Mouse (Mus musculus): ENCODE data around the gene Dpy19l3. TPM values are rescaled to one million over a fixed set of nuclear protein-coding genes. Genes with fewer than 3 reads are reported as not detected.

The Dpy19l3 gene
- polyA plus RNA-seq, 1 experiment from 2014 or later = 21.1 TPM

DNA sequence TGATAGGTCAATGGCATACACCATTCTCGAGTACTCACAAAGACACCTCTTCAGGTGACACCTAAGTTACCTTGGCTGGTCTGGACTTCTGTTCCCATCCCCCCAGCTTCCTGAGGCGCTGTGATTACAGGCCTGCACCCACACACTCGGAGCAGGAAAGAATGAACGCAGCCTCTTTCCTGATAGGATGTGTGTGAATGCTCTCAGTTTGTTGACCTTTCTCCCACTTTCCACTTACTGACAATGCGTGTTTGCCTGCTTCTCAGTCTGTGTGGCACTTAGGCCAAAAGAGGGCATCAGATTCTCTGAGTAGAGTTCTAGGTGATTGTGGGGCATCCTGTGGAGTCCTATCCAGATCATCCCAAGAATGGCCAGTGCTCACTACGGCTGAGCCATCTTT, 114.2 kb downstream of the Dpy19l3 start:
- H3K4me3 ChIP-seq (replicated peaks; ENCODE audit: low read length) = no peak overlapping the region
- H3K9ac ChIP-seq (ENCODE audit: low read length) = no peak overlapping the region
- ATAC-seq (ENCODE audit: insufficient read depth, low FRiP score) = no peak
- H3K9me3 ChIP-seq (replicated peaks; ENCODE audit: control insufficient read depth, low read length) = no peaks in the 10 kb centered on the region
- WGBS = 69% methylated on average over 6 of the region's 6 CpGs
- H3K4me1 ChIP-seq (ENCODE audit: control insufficient read depth, insufficient read depth, low read length) = no peaks in the 10 kb centered on the region
- no peak overlapping the region for H3K27ac ChIP-seq (ENCODE audit: low read length)
- peaks cover 16% of the 10 kb centered on the region for H3K36me3 ChIP-seq (ENCODE audit: control insufficient read depth, insufficient read depth, low read length)
- H3K4me2 ChIP-seq (ENCODE audit: low read depth, low read length) = no peak overlapping the region
- no peaks in the 10 kb centered on the region for H3K27me3 ChIP-seq (ENCODE audit: control insufficient read depth, insufficient read depth, low read length)

DNA sequence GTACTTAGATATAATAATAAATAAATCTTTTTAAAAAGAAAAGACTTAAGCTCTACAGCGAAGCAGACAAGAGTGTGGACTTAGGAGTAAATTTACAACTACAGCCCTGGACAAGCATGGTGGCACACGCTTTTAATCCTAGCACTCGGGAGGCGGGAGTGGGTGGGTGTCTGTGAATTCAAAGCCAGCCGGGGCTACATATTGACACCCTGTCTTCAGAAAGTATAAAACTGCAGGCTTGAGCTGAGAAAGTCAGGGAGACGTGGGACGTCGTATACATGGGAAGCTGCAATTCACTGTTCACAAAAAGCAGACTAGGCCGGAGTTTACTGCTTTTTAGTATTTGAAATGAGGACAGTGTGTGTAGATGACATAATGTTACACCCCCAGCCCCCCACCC, 117.4 kb downstream of the Dpy19l3 start:
- no peak overlapping the region for H3K4me2 ChIP-seq (ENCODE audit: low read depth, low read length)
- H3K9me3 ChIP-seq (replicated peaks; ENCODE audit: control insufficient read depth, low read length) = no peaks in the 10 kb centered on the region
- no peak for ATAC-seq (ENCODE audit: insufficient read depth, low FRiP score)
- H3K4me3 ChIP-seq (replicated peaks; ENCODE audit: low read length) = no peak overlapping the region
- no peaks in the 10 kb centered on the region for H3K27me3 ChIP-seq (ENCODE audit: control insufficient read depth, insufficient read depth, low read length)
- H3K36me3 ChIP-seq (ENCODE audit: control insufficient read depth, insufficient read depth, low read length) = peaks cover 26% of the 10 kb centered on the region
- H3K9ac ChIP-seq (ENCODE audit: low read length) = no peak overlapping the region
- no peak overlapping the region for H3K27ac ChIP-seq (ENCODE audit: low read length)
- no peaks in the 10 kb centered on the region for H3K4me1 ChIP-seq (ENCODE audit: control insufficient read depth, insufficient read depth, low read length)
- 93% methylated on average over 9 of the region's 9 CpGs for WGBS

- Histone ChIP-seq H3K36me3 (ENCODE audit: control insufficient read depth, insufficient read depth, low read length) (peaks cover 29% of the 10 kb centered on the region), H3K9me3 (replicated peaks; ENCODE audit: control insufficient read depth, low read length) (no peaks in the 10 kb centered on the region), H3K4me3 (replicated peaks; ENCODE audit: low read length) (no peak overlapping the region), H3K9ac (ENCODE audit: low read length) (no peak overlapping the region), H3K27ac (ENCODE audit: low read length) (no peak overlapping the region), H3K4me2 (ENCODE audit: low read depth, low read length) (no peak overlapping the region), H3K4me1 (ENCODE audit: control insufficient read depth, insufficient read depth, low read length) (no peaks in the 10 kb centered on the region), H3K27me3 (ENCODE audit: control insufficient read depth, insufficient read depth, low read length) (no peaks in the 10 kb centered on the region)
- ATAC-seq (ENCODE audit: insufficient read depth, low FRiP score) = no peak
- 67% methylated on average over 6 of the region's 6 CpGs for WGBS
Observed at GRCm38 (mm10) chr7:35636229-35636628, 118.0 kb downstream of the Dpy19l3 start.

Other genes with a start within 250 kb of the Dpy19l3 start
- 0.35 and 0.37 TPM in 2 replicates for gene Tdrd12, start 216.7 kb downstream of the Dpy19l3 start, polyA plus RNA-seq (2015; fragmentation: Nextera tagmentation; extraction: Ambion mirVana)
- gene Nudt19, start 198.2 kb downstream of the Dpy19l3 start, polyA plus RNA-seq (2015; fragmentation: Nextera tagmentation; extraction: Ambion mirVana) = 66.4 and 66.8 TPM in 2 replicates
- gene Rgs9bp, start 168.9 kb downstream of the Dpy19l3 start, polyA plus RNA-seq (2015; fragmentation: Nextera tagmentation; extraction: Ambion mirVana) = 0.08 and 0.24 TPM in 2 replicates
- 38.0 and 41.3 TPM in 2 replicates for gene Ankrd27, start 168.2 kb downstream of the Dpy19l3 start, polyA plus RNA-seq (2015; fragmentation: Nextera tagmentation; extraction: Ambion mirVana)
- 192 and 216 TPM in 2 replicates for gene Pdcd5, start 106.9 kb downstream of the Dpy19l3 start, polyA plus RNA-seq (2015; fragmentation: Nextera tagmentation; extraction: Ambion mirVana)
- 12.5 and 13.3 TPM in 2 replicates for gene Zfp507, start 48.5 kb upstream of the Dpy19l3 start, polyA plus RNA-seq (2015; fragmentation: Nextera tagmentation; extraction: Ambion mirVana)